Mouse (Mus musculus): ENCODE results near the gene Ankrd55.

GRCm38 (mm10) chr13:112366321-112367029 lies 78.2 kb downstream of the Ankrd55 start:
- TF ChIP-seq POLR2A (IDR thresholded peaks at IDR 0.05; ENCODE audit: low read depth, low read length) (no peak), CTCF (IDR thresholded peaks at IDR 0.05; ENCODE audit: borderline replicate concordance, insufficient read depth, low read length) (no peak)

Data from embryonic fibroblast, embryonic 13.5 days (primary cell).